Mouse (Mus musculus) midbrain, embryonic 11.5 days (tissue): ENCODE data around the gene Fbxo34. TPM values are rescaled to one million over a fixed set of nuclear protein-coding genes. Genes with fewer than 3 reads are reported as not detected.

Experiments
- ATAC-seq: fragments of 200-750 bp; cut with Nextera tagmentation; 2 replicates; pipeline ENCODE4 v1.8.0; 2017; ENCODE audit warnings: moderate TSS enrichment, moderate library complexity; ENCODE audit not compliant: low FRiP score
- DNase-seq: peaks from one replicate; pipeline ENCODE4 v3.0.0; 2015; ENCODE audit warnings: low spot score; ENCODE audit errors: missing footprints
- H3K27ac ChIP-seq: fragments of 300-500 bp; sonication (generic); 2 replicates; pipeline ENCODE4 v1.5.1; 2014; ENCODE audit warnings: low read depth, low read length
- H3K27me3 ChIP-seq: fragments of 300-500 bp; sonication (generic); 2 replicates; pipeline ENCODE4 v1.6.1; 2014; ENCODE audit warnings: mild to moderate bottlenecking, low read length, moderate library complexity, mixed read lengths; ENCODE audit not compliant: control insufficient read depth, insufficient read depth
- H3K36me3 ChIP-seq: fragments of 300-500 bp; sonication (generic); 2 replicates; pipeline ENCODE4 v1.6.1; 2014; ENCODE audit warnings: mild to moderate bottlenecking, low read length, moderate library complexity, mixed read lengths; ENCODE audit not compliant: control insufficient read depth, insufficient read depth
- H3K4me1 ChIP-seq: fragments of 300-500 bp; sonication (generic); 2 replicates; pipeline ENCODE4 v1.6.1; 2014; ENCODE audit warnings: low read length; ENCODE audit not compliant: control insufficient read depth, insufficient read depth
- H3K4me2 ChIP-seq: fragments of 300-500 bp; sonication (generic); 2 replicates; pipeline ENCODE4 v1.6.1; 2014; ENCODE audit warnings: mild to moderate bottlenecking, moderate library complexity
- H3K4me3 ChIP-seq: fragments of 300-500 bp; sonication (generic); 2 replicates; pipeline ENCODE4 v1.5.1; 2014; ENCODE audit warnings: low read depth, low read length
- H3K9ac ChIP-seq: fragments of 300-500 bp; sonication (generic); 2 replicates; pipeline ENCODE4 v1.6.1; 2014; ENCODE audit warnings: low read length
- H3K9me3 ChIP-seq: fragments of 300-500 bp; sonication (generic); 2 replicates; pipeline ENCODE4 v1.6.1; 2016; ENCODE audit warnings: low read length; ENCODE audit not compliant: control insufficient read depth
- WGBS: fragments of 180-500 bp; shearing (Covaris S2); extraction: QIAGEN DNeasy Blood & Tissue Kit; methylation state at CpG from one replicate; pipeline ENCODE4 v1.1.7; 2014; 5-methylcytosine and 5-hydroxymethylcytosine counted together
- polyA plus RNA-seq: library from polyadenylated mRNA; unstranded; fragments of >200 nt; fragmentation: Nextera tagmentation; extraction: Ambion mirVana; gene quantifications from 2 replicates; pipeline ENCODE4 v1.2.1, GENCODE M21; 2014

Gene Fbxo34
- polyA plus RNA-seq, 1 experiment from 2014 or later, result 24.0 TPM

DNA sequence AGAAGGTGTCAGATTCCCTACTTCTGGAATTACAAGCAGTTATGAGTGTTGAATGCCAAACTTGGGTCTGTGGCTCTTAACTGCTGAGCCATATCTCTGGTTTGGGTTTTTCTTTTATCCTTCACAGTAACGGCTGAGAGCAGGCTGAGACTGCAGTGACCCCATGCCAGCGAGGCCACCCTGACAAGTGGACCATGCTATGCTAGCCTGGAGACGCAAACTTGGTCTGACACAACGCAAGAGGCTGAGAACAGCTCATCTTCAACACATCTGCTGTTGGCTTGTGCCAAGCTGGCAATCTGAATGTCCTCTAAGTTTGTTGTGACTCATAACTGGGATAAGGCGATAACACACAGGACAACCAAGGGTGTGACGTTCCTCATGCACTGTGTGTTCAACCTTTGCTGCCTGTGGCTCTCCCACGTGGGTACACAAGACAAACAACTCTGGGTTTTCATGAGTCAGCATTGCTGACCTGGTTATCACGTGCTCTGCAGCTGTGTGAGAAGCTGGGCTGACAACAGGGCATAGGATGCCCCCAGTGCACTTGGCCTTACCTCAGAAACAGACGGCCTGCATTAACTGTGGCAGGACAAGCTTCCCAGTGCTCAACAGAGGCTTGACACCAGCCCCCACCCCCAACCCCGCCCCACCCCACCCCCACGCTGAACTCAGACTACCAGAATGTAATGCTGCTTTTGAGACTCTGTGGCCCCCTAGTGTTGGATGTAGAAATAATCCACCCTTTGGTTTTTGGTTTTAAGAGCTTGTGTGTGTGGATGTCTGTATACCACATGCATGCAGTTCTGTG lies 83.3 kb downstream of the Fbxo34 start:
- 46% methylated on average over 11 of the region's 11 CpGs for WGBS
- Histone ChIP-seq H3K27me3 (no peaks in the 10 kb centered on the region), H3K4me1 (no peaks in the 10 kb centered on the region), H3K9me3 (no peaks in the 10 kb centered on the region), H3K9ac (no peak overlapping the region), H3K27ac (no peak overlapping the region), H3K36me3 (no peaks in the 10 kb centered on the region), H3K4me3 (no peak overlapping the region), H3K4me2 (no peak overlapping the region)
- peak; percentile 92 for DNase-seq
- ATAC-seq, result peak; percentile 82

DNA sequence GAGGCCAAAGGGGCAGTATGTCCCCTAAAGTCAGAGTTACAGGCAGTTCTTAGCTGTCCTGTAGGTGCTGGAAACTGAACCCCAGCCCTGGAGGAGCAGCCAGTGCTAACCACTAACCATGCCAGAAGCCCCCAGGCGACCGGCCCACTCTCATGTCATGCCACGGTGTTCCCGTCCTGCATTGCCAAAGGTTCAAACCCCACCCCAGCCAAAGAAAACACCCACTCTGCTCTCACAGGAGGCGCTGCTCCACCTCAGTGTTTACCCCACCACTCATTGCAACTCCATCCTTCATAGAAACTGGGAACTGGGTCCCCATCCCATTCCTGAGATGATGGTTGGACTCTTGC lies 83.9 kb downstream of the Fbxo34 start:
- no peak; the same call in 1 of the 2 replicates for ATAC-seq
- DNase-seq, result no peak
- Histone ChIP-seq H3K4me2 (no peak overlapping the region), H3K36me3 (no peaks in the 10 kb centered on the region), H3K9me3 (no peaks in the 10 kb centered on the region), H3K9ac (no peak overlapping the region), H3K27me3 (no peaks in the 10 kb centered on the region), H3K4me1 (no peaks in the 10 kb centered on the region), H3K4me3 (no peak overlapping the region), H3K27ac (no peak overlapping the region)
- 91% methylated on average over 5 of the region's 5 CpGs for WGBS

DNA sequence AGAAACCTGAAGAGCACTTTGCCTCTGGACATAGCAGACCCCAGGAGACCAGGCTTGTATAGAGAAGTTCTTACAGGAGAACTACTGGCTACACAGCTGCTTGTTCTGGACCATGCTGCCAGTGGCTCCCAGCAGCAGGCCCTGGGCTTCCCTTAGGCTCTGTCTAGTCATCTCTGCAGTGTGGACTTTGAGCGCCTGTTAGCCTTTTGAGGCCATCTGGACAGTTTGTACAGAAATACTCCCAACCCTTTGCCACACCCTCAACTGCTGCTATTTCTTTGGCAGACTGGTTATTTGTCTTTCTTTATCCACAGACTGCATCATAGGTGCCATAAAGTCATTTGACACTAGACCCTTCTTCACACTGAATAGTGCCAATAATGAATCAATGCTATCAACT lies 84.9 kb downstream of the Fbxo34 start:
- H3K27ac ChIP-seq, result no peak overlapping the region
- H3K4me1 ChIP-seq, result no peaks in the 10 kb centered on the region
- H3K36me3 ChIP-seq, result no peaks in the 10 kb centered on the region
- ATAC-seq, result no peak
- H3K4me2 ChIP-seq, result no peak overlapping the region
- DNase-seq, result no peak
- H3K9ac ChIP-seq, result no peak overlapping the region
- no peak overlapping the region for H3K4me3 ChIP-seq
- 92% methylated on average over 1 of the region's 1 CpGs for WGBS
- H3K27me3 ChIP-seq, result no peaks in the 10 kb centered on the region
- H3K9me3 ChIP-seq, result no peaks in the 10 kb centered on the region

DNA sequence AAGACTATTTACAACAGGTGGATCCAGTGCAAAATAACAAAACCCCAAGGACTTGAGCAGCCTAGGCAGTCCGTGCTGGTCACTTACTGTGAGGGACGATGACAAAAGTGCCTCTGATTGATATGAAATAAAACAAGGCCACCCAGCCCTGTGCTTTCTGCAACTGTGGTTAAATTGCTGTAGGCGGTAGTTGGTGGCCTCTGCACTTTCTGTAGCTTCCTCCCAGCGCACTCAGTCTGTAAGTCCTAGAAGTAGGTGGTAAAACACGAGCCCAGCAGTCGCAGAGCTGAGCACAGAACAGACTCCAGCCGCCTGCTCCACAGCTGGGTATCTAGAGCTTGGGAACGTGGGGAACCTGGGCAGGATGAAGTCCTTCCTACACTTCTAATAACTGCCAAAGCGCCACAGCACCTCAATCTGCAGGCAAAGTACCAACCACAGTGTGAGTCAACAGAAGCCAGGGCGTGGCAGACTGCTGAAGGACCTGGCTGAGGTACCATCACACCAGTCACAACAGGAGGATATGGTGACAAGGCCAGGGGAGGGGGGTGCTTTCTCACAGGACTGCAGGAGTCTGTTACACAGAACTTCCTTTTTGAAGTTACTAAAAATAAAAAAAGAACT lies 91.2 kb downstream of the Fbxo34 start:
- no peaks in the 10 kb centered on the region for H3K27me3 ChIP-seq
- H3K9ac ChIP-seq, result no peak overlapping the region
- DNase-seq (no peak), ATAC-seq (no peak)
- H3K4me1 ChIP-seq, result no peaks in the 10 kb centered on the region
- H3K4me3 ChIP-seq, result no peak overlapping the region
- no peaks in the 10 kb centered on the region; the same call in 1 of the 2 replicates for H3K36me3 ChIP-seq
- 90% methylated on average over 10 of the region's 10 CpGs for WGBS
- H3K27ac ChIP-seq, result no peak overlapping the region
- H3K9me3 ChIP-seq, result no peaks in the 10 kb centered on the region
- no peak overlapping the region for H3K4me2 ChIP-seq

DNA sequence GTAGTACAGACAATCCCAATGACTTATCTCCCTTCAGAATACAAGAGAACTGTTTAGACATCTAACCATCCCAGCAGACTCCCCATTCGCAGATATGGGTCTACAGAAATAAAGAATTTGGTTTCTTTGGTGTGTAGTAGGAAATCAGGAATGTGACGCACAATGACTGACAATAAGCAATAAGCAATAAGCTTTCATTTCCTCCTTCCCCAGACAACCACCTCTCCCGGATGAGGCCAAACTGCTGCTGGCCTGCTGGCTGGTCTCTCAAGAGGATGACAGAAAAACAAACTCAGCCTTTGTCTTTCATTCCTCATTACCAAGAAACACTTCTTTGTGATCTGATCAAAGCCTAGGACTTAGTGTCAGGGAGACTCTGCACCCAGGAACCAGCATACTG lies 92.1 kb downstream of the Fbxo34 start:
- H3K9me3 ChIP-seq, result no peaks in the 10 kb centered on the region
- H3K27me3 ChIP-seq, result no peaks in the 10 kb centered on the region
- H3K9ac ChIP-seq, result no peak overlapping the region
- H3K36me3 ChIP-seq, result peaks cover 4% of the 10 kb centered on the region; the same call in 1 of the 2 replicates
- H3K4me1 ChIP-seq, result no peaks in the 10 kb centered on the region
- H3K4me3 ChIP-seq, result no peak overlapping the region
- no peak overlapping the region for H3K4me2 ChIP-seq
- H3K27ac ChIP-seq, result no peak overlapping the region
- DNase-seq (no peak), ATAC-seq (no peak)
- WGBS, result 89% methylated on average over 3 of the region's 3 CpGs

DNA sequence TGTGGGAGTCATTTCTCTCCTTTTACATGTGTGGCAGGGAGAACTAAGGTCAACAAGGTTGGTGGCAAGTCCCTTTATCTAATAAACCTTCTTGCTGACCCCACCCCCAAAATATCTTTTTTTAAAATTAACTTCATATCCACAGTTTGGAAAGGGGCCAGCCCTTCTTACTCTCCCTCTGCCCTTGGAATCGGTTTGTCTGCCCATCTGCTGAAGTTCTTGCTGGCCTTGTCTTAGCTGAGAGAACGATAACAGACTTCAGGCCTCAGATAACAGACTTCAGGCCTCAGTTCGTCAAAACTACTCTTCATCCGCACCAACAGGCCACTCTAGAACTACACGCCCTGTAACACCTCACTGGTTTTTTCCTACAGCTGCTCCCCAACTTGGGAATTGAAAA lies 94.1 kb downstream of the Fbxo34 start:
- H3K9ac ChIP-seq, result no peak overlapping the region
- peaks cover 11% of the 10 kb centered on the region; the same call in 1 of the 2 replicates for H3K36me3 ChIP-seq
- no peak overlapping the region for H3K4me2 ChIP-seq
- no peak for ATAC-seq
- H3K4me1 ChIP-seq, result no peaks in the 10 kb centered on the region
- no peak overlapping the region for H3K4me3 ChIP-seq
- H3K27ac ChIP-seq, result no peak overlapping the region
- DNase-seq, result no peak
- no peaks in the 10 kb centered on the region for H3K27me3 ChIP-seq
- WGBS, result 91% methylated on average over 5 of the region's 5 CpGs
- no peaks in the 10 kb centered on the region for H3K9me3 ChIP-seq

DNA sequence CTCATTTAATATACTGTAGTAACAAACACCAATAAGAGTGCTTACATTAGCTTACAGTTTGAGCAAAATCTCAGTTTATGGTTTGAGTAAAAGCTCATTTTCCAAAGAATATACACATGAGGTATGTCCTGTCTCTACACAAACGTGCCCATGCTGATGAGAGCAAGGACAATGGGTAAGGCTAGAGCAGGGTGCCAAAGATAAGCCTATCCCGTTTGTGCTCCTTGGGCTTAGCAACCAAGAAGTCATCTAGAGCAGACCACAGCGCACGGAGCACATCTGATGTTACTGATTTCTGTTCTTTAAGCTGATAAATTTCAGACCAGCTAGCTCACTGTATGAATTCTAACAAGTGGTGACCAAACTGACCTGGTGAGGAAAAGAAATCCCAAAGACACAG lies 94.7 kb downstream of the Fbxo34 start:
- Histone ChIP-seq H3K27ac (no peak overlapping the region), H3K4me2 (no peak overlapping the region), H3K9me3 (no peaks in the 10 kb centered on the region), H3K4me3 (no peak overlapping the region), H3K36me3 (peaks cover 11% of the 10 kb centered on the region; the same call in 1 of the 2 replicates), H3K4me1 (no peaks in the 10 kb centered on the region), H3K9ac (no peak overlapping the region), H3K27me3 (no peaks in the 10 kb centered on the region)
- 88% methylated on average over 4 of the region's 4 CpGs for WGBS
- ATAC-seq, result no peak
- DNase-seq, result no peak

DNA sequence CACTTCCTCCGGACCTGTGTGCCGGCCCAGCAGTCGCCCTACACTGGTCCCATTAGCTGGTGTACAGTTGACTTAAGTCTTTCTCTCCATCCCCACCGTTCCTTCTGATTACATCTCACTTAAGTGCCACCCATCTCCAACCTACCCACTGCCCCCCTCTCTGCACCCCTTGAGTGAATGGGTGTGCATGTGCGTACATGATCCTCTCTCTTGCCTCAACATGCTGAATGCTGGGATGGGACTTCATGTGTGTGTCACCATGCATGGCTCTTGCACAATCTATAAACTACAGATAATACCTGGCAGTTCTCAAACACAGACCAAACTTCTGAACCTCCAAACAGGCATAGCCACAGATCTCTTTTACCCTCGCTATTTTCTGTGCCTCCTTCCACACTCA lies 101.4 kb downstream of the Fbxo34 start:
- Histone ChIP-seq H3K4me1 (no peaks in the 10 kb centered on the region), H3K9ac (no peak overlapping the region), H3K9me3 (no peaks in the 10 kb centered on the region), H3K27ac (no peak overlapping the region), H3K27me3 (no peaks in the 10 kb centered on the region), H3K4me3 (no peak overlapping the region), H3K4me2 (no peak overlapping the region), H3K36me3 (peaks cover 19% of the 10 kb centered on the region)
- DNase-seq, result no peak
- 95% methylated on average over 6 of the region's 6 CpGs for WGBS
- no peak for ATAC-seq

DNA sequence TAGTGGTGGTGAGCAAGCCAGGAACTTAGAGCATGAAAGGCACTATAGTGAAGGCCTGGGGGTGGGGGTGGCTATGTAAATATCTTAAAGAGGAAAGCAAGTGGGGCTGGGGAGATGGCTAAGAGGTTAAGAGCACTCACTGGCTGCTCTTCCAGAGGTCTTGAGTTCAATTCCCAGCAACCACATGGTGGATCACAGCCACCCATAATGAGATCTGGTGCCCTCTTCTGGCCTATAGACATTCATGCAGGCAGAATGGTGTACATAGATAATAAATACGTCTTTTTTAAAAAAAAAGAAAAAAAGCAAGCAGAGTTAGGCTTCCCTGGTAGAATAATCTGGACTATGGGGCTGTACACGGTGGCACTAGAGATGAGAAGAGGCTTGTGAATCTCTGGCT lies 103.2 kb downstream of the Fbxo34 start:
- no peaks in the 10 kb centered on the region for H3K27me3 ChIP-seq
- no peak for ATAC-seq

More for the DNA sequence above, 103.2 kb downstream of the Fbxo34 start:
- Histone ChIP-seq H3K9ac (no peak overlapping the region), H3K36me3 (peaks cover 15% of the 10 kb centered on the region), H3K4me2 (no peak overlapping the region), H3K27ac (no peak overlapping the region), H3K4me3 (no peak overlapping the region), H3K4me1 (no peaks in the 10 kb centered on the region), H3K9me3 (no peaks in the 10 kb centered on the region)
- no peak for DNase-seq
- 90% methylated on average over 2 of the region's 2 CpGs for WGBS
